Mouse (Mus musculus): Measurements from ENCODE around the gene Wnt1.

The Wnt1 gene

GRCm38 (mm10) chr15:98777762-98778161, 11.9 kb upstream of the Wnt1 start, which contains the start of gene Wnt10b:
Gene Wnt10b, minus strand, starts transcription at chr15:98778150.
- no peak for DNase-seq (ENCODE audit: low spot score in 2 of 2)

- no peak for DNase-seq (ENCODE audit: low spot score in 2 of 2)
Observed at GRCm38 (mm10) chr15:98778191-98778770, 11.4 kb upstream of the Wnt1 start.

- no peak for DNase-seq (ENCODE audit: low spot score in 2 of 2)
Observed at GRCm38 (mm10) chr15:98778806-98779205, 10.9 kb upstream of the Wnt1 start.

- no peak for DNase-seq (ENCODE audit: low spot score in 2 of 2)
Observed at GRCm38 (mm10) chr15:98780075-98780474, 9.6 kb upstream of the Wnt1 start.

GRCm38 (mm10) chr15:98780573-98780972, 9.1 kb upstream of the Wnt1 start:
- peak in 1 of 2 experiments; percentile 61 for DNase-seq (ENCODE audit: low spot score in 2 of 2)

GRCm38 (mm10) chr15:98781166-98781565, 8.5 kb upstream of the Wnt1 start:
- DNase-seq (ENCODE audit: low spot score in 2 of 2) = no peak

GRCm38 (mm10) chr15:98785744-98786143, 3.9 kb upstream of the Wnt1 start:
- DNase-seq (ENCODE audit: low spot score in 2 of 2) = no peak

GRCm38 (mm10) chr15:98787930-98788329, 1.7 kb upstream of the Wnt1 start:
- DNase-seq (ENCODE audit: low spot score in 2 of 2) = no peak

GRCm38 (mm10) chr15:98788972-98789660, 541 bp upstream of the Wnt1 start:
- no peak for DNase-seq (ENCODE audit: low spot score in 2 of 2)

- no peak for DNase-seq (ENCODE audit: low spot score in 2 of 2)
Observed at GRCm38 (mm10) chr15:98790761-98791160, 1.1 kb downstream of the Wnt1 start.

- no peak for DNase-seq (ENCODE audit: low spot score in 2 of 2)
Observed at GRCm38 (mm10) chr15:98791221-98791620, 1.6 kb downstream of the Wnt1 start.

GRCm38 (mm10) chr15:98791771-98792170, 2.1 kb downstream of the Wnt1 start:
- DNase-seq (ENCODE audit: low spot score in 2 of 2) = no peak

- DNase-seq (ENCODE audit: low spot score in 2 of 2) = no peak
Observed at GRCm38 (mm10) chr15:98792233-98793020, 2.8 kb downstream of the Wnt1 start.

- no peak for DNase-seq (ENCODE audit: low spot score in 2 of 2)
Observed at GRCm38 (mm10) chr15:98793141-98793698, 3.6 kb downstream of the Wnt1 start.

- DNase-seq (ENCODE audit: low spot score in 2 of 2) = no peak
Observed at GRCm38 (mm10) chr15:98796803-98797595, 7.3 kb downstream of the Wnt1 start.

GRCm38 (mm10) chr15:98797835-98798492, 8.3 kb downstream of the Wnt1 start:
- DNase-seq (ENCODE audit: low spot score in 2 of 2) = no peak

- DNase-seq (ENCODE audit: low spot score in 2 of 2) = no peak
Observed at GRCm38 (mm10) chr15:98798903-98799302, 9.2 kb downstream of the Wnt1 start.

GRCm38 (mm10) chr15:98799396-98799795, 9.7 kb downstream of the Wnt1 start:
- DNase-seq (ENCODE audit: low spot score in 2 of 2) = peak; percentile 70 to 88

GRCm38 (mm10) chr15:98802926-98803325, 13.3 kb downstream of the Wnt1 start:
- no peak for DNase-seq (ENCODE audit: low spot score in 2 of 2)

GRCm38 (mm10) chr15:98804054-98804453, 14.4 kb downstream of the Wnt1 start:
- DNase-seq (ENCODE audit: low spot score in 2 of 2) = peak; percentile 68 to 84
